Mouse (Mus musculus) lung, postnatal 0 days (tissue): Measurements from ENCODE around the gene Srcap.

Source experiments
- CTCF ChIP-seq: IDR thresholded peaks from 2 replicates; pipeline ENCODE4 v1.5.1; 2016; ENCODE audit warnings: antibody characterized with exemption, mild to moderate bottlenecking
- EP300 ChIP-seq: IDR thresholded peaks from 2 replicates; pipeline ENCODE4 v1.6.1; 2016; ENCODE audit warnings: antibody characterized with exemption, mild to moderate bottlenecking, control low read depth

DNA sequence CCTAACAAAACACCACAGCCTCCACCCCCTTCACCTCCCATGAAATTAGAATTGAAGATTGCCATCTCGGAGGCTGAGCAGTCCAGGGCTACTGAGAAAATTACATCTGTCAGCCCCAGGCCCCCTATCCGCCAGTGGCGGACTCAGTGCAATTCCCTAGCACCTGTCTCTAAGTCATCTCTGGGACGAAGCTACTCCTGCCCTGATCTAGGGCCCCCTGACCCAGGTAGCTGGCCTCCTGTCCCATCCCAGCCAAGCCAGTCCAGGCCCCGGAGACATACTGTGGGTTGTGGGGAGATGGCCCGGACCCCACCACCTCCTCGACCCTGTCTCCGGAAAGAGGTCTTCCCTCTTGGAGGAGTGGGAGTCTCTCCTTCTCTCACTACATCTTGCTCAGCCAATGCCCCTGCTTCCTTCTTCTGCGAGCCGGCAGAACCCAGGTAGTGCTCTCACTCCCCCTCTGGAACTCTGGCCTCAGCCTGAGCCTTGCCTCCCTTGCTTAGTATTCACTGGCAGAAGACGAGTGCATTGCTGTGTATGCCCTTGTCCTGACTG lies 36.5 kb upstream of the Srcap start:
- TF ChIP-seq CTCF: no peak
- no peak for TF ChIP-seq EP300
